Mouse (Mus musculus) ovary, postnatal 14 days (tissue): ENCODE data around the gene Canx.
"Not testable (repeated sequence)": the region's sequence is repeated elsewhere in the genome, so short reads cannot be mapped to it uniquely, and the experiment has no call there.

ENCODE experiments used
- DNase-seq: peaks from one replicate; pipeline ENCODE4 v3.0.0; 2022; ENCODE audit warnings: low spot score

The Canx gene

DNA sequence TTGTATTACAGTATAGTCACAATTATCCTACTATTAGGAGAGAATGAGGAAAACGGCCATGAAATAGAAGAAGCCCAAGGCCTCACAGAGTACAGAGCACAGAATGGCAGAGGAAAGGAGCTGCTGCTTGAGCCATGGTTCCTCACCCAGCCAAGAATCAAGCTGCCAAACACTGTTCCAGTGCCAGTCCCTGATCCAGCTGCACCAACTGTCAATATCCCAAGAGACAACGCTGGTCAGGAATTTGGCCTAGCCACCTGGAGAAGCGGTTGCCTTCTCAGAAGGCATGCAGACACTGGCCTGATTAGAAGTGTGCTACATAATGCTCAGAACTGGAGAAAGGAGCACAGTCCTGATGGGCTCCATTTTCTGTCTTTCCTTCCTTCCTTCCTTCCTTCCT lies 7.7 kb upstream of the Canx start:
- DNase-seq = no peak

DNA sequence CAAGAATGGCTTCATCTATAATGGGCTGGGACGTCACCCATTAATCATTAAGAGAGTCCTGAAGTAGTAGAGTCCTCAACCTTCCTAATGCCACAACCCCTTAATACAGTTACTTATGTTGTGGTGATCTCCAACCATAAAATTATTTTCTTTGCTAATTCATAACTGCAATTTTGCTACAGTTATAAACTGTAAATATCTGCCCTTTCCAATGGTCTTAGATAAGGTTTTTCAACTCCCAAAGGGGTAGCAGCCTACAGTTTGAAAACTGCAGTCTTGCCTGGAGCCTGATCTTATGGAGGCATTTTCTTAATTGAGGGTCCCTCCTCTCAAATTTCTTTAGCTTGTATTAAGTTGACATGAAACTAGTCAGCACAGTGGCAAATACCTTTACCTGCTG lies 3.9 kb upstream of the Canx start:
- no peak for DNase-seq

DNA sequence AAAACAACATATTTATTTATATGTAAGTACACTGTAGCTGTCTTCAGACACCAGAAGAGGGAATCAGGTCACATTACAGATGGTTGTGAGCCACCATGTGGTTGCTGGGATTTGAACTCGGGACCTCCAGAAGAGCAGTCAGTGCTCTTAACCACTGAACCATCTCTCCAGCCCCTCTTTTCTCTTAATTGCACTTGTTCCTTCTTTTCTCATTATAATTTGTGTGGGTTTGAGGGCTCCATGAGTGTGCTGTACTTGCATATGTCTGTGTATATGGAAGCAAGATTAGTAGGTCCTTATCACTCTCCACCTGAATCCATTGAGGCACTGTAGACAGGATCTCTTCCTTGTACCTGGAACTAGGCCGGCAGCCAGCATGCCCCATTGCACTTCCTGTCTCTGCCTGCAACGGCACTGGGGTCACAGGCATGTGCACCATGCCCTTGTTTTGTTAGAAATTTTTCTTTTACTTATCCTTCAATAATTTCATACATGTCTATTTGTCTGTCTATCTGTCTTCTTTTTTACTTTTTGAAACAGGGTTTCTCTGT lies 2.7 kb upstream of the Canx start:
- no peak for DNase-seq

DNA sequence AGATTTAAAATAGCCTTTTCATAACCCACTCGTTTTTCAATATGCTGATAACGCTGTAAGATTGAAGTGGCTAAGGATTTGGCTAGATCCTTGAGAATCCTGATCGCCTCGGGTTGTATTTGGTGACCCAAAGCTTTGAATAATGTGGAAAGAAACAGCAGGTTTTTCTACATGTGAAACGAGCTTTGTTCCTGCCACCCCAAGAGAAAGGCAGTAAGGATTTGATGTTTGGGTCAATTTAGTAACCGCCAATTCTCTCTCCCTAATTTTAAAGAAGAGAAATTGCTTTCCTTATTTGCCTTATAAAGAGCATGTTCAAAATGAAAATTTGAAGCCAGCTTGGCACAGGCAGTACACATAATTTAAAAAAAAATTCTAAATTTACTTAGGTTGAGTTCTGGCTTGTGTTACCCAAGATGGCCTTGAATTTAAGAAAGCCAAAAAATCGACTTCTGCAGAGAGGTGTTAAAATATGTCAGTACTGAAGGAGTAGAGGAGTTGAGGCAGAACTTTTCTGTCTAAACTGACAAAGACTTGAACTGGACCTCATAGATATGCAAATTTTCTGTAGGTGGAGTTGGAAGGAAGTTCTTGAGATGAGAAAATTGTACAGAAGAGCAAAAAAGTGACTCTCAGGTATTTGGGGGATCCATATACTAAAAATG lies 961 bp upstream of the Canx start:
- no peak for DNase-seq

DNA sequence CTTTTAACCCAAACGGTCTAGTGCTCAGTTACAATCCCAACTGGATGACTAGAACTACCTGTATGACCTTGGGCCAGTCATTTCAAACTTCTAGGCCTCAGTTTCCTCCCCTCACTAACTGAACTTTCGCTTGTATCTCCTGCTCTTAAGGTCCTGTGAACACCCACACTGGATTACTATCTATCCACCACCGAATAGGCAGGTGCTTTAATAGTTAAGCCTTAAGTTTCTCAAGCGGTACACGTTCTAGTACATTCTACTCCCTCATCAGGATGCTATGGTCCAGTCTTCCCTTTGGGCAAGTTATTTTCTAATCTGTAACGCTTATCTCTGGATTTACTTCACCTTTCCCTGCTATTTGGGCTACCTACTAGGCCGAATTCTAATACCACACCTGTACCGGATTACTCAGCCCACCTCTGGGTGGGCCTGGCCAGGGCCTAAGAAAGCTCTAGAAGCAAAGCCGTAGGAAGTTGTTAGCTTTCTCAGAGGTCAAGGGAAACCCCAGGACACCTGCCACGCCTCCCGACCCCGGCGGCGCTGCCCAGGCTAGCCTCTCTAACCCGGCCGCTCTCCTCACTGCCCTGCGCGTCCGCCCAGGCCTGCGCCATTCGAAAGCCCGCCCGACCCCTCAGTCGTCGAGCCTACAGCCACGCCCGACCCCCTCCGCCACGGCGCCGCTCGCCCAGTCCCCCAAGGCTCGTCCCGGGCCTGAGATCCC lies 562 bp downstream of the Canx start:
- DNase-seq = peak; percentile 3

DNA sequence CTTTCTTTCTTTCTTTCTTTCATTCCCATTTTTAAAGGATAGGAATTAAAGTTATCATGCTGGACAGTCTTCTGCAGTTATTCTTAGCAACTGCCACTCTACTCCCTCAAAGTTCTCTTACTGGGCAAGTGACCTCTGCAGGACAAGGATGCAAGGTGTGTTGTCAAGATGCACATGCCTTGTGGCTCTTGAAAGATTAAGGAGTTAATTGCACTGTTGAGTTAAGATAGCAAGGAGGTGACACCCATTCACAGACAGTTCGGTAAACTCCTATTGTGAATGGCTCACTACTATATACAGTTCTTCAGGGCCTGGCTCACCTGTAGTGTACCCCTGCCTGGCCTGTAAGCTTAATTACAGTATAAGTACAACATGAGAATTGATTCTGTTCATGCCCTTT lies 1.6 kb downstream of the Canx start:
- no peak for DNase-seq

DNA sequence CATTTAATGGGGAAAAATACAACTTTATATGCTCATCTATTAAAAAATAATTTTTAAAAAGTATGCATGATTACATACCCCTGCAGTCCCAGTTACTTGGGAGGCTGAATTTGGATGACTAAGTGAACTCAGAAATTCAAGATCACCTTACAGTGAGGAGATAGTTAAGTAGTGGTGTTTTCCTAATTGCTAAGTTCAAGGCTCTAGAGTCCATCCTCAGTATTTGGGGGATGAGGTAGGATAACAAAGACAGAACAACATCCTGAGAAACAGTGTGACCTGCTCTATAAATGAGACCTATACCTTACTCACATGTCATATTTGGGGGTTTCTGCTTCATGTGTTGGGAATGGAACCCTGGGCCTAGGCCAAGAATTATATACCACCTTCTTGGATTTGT lies 3.1 kb downstream of the Canx start:
- no peak for DNase-seq

DNA sequence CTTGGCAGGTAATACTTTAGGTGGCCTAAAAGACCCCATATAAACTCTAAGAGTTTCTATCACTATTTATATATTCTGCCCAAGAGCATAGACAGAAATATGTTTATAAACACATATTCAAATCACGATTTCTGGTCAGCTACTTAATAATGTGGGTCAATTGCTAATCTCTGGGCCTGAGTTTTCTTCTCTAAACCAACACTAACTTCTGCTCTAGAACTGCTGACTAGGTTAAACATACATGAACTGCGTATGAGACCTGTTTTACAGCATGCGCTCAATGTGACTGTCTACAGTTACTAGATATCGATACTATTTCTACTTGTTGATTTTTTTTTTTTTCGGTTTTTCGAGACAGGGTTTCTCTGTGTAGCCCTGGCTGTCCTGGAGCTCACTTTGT lies 4.2 kb downstream of the Canx start:
- DNase-seq = no peak

DNA sequence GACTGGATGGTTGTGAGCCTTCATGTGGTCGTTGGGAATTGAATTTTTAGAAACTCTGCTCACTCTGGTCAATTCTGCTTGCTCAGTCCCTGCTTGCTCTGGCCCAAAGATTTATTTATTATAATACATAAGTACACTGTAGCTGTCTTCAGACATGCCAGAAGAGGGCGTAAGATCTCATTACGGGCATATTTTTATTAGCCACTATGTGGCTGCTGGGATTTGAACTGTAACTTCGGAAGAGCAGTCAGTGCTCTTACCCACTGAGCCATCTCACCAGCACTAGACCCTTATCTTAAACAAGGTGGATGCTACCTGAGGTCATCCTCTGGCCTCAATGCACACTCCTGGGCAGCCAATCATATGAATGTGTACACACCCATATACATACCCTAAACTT lies 6.1 kb downstream of the Canx start:
- DNase-seq = not testable (repeated sequence)

DNA sequence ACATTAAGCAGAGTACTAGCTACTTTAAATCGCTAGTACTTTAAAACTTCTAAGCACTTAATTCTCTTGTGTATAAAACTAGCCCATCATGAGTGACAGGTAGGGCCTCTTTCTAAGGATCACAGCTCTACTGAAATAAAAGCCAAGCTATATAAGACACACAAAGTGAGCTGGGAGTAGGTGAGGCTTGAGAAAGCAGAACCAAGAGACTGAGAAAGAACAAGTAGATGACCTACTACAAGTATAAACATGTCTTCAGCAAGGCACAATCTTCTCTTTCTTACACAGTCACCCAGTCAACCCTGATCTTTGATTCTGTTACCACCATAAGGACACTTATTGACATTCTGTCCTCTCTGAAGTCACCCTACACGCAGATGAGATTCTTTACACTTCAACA lies 12.7 kb downstream of the Canx start:
- no peak for DNase-seq

DNA sequence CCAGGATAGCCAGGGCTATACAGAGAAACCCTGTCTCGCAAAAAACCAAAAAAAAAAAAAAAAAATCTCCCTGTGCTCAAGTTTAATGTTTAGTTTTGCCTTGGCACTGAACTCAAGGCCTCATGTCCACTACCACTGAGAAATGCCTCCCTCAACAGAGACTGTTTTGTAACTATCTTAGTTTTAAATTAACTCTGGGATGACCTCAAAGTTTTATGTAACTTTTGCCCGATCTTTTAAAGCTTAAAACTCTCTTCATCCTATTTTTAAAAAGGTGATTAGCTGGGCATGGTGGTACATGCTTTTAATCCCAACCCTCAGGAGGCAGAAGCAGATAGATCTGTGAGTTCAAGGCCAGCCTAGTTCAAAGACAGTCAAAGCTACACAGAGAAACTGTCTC lies 22.1 kb downstream of the Canx start:
- no peak for DNase-seq

DNA sequence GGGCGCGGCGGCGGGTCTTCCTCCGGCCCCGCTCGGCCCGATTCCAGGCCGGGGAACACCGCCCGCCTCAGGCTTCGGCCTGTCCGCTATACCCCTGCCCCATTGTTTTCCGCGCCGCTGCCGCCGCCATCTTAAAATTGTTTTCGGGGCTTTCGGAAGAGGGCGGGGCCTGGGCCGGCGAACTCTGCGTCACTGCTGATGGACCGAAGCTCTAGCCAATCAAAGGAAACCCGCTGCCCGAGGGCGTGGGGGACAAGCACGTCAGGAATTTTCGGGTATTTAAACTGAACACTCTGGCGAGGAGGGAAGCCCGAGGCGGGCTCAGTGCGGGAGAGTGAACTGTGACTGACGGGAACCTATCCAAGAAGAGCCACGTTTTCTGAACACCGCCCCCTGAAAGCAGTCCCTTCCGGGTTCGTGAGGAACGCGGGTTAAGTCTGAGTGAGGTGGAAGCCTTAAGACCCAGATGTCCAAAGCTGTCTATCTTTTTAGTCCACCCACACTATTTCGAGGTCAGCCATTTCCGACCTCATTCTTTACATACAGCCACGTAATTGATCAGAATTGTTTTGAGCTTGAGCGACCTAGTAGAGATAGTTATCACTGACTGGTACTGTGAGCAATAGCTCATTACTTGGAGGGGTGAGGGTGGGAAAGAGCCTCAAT lies 33.1 kb downstream of the Canx start, which contains the start of gene Maml1:
TSS of gene Maml1 (minus strand) at position 122 of the 666 bp plus-strand sequence.
- peak; percentile 96 for DNase-seq

DNA sequence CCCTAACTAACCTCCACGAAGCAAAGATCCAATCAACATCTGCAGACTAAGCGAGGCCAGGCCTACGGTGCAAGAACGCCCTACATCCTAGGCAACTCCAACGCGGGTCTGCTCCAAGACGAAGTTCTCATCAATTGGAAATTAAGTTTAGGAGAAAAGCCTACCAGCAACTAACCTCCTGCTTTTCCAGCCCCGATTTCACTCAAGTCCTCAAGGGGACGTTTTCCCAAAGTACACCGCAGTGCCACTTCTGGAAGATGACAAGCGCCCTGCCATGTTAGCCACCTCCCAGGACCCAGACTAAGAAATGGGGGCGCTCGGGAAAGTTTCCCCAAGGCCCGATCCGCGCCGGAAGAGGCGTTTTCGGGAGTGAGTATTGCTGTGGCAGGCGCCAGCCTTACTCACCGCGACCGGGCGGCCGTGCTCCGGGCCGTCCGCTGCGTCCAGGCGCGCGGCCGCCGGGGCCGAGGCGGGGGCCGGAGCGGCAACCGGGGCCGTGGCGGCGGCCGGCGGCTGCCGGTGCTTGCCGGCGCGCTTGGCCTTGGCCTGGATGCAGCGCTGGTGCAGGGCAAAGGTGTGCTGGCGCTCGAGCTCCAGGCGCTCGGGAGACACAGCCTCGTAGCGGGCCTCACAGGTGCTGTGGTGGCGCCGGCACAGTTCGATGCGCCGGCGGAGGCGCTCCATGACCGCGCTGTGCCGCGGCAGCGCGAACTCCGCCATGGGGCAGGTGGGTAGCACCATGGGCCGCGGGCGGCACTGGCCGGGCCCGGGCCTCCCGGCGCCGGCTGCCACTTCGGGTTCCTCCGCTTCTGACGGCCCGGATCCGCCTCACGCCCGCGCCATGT lies 33.9 kb downstream of the Canx start:
- peak; percentile 25 for DNase-seq

DNA sequence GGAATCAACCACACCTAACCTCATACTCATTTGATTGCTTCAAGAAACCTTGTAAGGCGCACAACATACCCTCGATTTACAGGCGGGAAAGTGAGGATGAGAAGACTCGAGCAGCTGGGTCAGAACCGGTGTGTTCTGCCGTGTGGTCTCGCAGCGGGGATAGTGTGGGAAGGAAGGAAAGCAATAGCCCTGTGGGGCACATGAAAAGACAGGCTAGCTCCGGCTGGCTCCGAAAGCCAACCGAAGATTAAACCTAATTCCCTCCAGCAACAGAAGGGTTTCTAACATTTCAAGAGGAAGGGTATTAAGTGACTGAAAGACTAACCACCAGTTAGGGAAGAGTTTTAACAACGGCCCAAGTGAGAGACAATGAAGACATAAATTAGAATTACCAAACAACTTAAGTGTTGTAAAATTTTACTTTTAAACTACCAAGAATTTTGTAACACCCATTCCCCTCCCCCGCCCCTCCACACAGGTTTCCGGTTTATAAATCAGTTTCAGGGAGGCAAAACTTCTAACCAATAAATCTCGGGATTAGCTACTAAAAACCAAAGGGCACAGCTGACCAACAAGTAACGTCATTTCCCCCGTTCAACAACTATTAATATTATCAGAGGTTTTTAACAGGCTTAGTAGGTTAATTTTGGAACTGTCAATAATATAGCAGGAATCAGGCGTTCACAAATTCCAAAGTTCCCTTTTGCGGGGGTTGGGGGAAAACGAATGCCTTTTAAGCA lies 34.8 kb downstream of the Canx start:
- DNase-seq = no peak

DNA sequence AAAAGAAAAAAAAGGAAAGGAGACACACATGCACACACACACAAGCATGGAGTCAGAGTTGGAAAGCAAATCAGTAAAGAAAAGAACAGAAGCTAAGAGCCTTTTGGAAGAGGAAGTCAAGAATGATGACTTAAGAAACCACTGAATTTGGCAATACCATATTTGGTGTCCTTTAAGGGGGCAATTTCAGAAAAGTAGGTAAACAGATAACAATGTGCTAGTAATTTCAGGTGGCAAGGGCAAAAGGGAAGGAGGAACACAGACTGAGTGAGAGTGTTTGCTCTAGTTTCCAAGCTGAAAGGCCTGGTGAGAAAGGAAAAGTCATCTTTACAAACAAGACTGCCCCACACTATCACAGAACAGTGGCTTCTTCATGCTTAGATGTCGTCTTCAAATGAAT lies 39.0 kb downstream of the Canx start:
- no peak for DNase-seq

DNA sequence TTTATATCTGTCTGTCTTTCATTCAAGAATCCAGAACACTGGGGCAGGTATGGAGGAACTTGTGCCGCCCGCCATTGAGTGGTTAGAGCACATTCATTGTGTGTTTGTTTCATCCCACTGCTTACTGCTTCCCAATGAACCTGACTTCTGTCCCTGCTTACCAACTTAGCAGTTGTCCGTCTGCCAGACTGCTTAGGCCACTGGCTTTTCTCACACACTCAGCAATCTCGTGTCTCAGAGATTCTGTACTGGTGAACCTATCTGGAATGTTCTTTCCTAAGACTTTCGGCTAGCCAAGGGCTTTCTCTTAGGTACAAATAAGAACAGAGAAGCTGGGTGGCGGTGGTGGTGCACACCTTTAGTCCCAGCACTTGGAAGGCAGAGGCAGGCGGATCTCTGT lies 39.8 kb downstream of the Canx start:
- DNase-seq = no peak

DNA sequence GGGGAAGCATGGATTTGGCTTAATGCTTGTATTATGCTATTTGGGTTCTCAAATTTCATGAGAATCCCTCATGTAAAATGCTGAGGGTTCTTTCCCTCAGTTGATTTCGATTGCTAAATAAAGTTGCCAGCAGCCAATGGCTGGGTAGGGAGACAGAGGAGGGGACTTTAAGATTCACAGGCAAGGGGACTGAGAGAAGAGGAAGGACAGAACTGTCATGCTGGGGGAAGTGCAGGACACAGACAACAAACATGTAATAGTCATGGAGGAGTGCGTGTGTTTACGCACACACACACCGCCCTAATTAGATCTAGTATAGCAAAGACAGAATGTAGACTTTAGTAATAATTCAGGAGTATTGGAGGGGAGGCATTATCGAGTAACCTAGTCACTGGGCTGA lies 40.2 kb downstream of the Canx start:
- DNase-seq = no peak

DNA sequence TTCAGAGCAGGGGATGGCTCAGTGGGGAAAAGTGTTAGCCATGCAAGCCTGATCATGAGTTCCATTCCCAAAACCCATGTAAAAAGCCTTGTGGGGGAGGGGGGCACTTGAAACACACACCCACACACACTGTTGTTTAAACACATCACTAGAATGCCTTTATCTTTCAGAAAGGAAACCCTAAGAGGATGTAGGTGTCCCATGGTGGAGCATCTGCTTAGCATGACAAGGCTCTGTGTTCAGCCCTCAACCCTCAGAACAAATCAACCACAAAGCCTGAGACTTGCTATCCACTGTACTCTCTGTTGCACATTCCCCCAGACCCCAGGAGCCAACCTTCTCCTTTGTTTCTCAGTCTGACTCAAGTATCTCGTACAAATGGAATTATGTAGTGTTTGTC lies 45.4 kb downstream of the Canx start:
- no peak for DNase-seq

DNA sequence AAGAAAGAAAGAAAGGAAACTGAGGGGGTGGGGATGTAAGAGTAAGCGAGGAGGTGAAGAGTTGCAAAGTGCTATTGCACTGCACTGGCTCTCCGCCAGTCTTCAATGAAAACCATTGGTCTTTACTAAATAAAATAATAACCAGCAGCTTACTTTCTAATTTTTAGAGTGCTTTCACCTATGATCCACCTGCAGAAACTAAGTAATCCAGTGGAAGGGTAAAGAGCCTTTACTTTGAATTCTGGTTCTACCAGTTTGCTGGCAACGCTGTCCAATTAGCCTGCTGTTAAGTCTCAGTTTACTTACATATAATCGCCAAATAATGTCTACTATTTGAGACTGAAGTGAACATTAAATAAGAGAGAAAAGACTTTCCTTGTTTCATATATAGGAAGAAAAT lies 46.5 kb downstream of the Canx start:
- DNase-seq = no peak

DNA sequence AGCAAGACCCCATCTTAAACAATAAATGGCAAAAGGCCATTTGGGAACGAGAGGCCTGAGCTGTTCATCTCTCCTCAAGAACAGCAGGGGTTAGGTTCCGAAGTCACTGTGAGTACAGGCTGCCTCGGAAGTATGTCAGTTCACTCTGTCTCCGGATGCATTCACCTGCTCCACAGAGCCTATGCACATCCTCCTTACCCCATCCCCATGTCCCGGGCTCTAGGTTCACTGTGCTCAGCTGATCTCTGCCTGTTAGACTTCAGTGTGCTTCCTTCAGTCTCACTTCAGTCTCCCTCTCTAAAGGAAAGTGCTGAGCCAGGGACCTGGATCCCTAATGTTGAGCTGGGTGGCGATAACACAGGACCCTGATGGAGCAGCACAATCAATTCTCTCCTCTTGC lies 47.8 kb downstream of the Canx start:
- no peak for DNase-seq

DNA sequence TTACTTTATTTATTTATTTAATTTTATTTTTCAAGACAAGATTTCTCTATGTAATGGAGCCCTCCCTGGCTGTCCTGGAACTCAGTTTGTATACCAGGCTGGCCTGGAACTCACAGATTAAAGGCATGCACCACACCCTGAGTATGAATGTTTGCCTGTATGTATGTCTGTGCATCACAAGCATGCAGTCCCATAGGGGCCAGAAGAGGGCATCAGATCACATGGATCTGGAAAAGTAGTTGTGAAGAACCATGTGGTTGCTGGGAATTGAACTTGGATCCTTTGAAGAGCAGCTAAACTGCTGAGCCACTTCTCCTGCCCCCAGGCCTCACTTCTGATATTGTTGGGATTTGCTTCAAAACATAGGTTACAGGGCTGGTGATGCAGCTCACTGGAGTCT lies 48.4 kb downstream of the Canx start:
- no peak for DNase-seq
